Mouse (Mus musculus): ENCODE measurements around the gene Pbx1.

Pbx1 gene

GRCm38 (mm10) chr1:168167781-168168180, 264.3 kb downstream of the Pbx1 start:
- DNase-seq (ENCODE audit: low spot score) = no peak

- no peak for DNase-seq (ENCODE audit: low spot score)
These were observed 265.2 kb downstream of the Pbx1 start for GRCm38 (mm10) chr1:168166841-168167240.

GRCm38 (mm10) chr1:168164945-168165344, 267.1 kb downstream of the Pbx1 start:
- no peak for DNase-seq (ENCODE audit: low spot score)

- DNase-seq (ENCODE audit: low spot score) = no peak
These were observed 268.4 kb downstream of the Pbx1 start for GRCm38 (mm10) chr1:168163521-168164233.

GRCm38 (mm10) chr1:168139138-168139682, 292.9 kb downstream of the Pbx1 start:
- DNase-seq (ENCODE audit: low spot score) = no peak

GRCm38 (mm10) chr1:168138669-168139068, 293.4 kb downstream of the Pbx1 start:
- no peak for DNase-seq (ENCODE audit: low spot score)

- DNase-seq (ENCODE audit: low spot score) = no peak
These were observed 294.2 kb downstream of the Pbx1 start for GRCm38 (mm10) chr1:168137890-168138289.

GRCm38 (mm10) chr1:168135545-168135944, 296.5 kb downstream of the Pbx1 start:
- DNase-seq (ENCODE audit: low spot score) = no peak

- no peak for DNase-seq (ENCODE audit: low spot score)
These were observed 298.4 kb downstream of the Pbx1 start for GRCm38 (mm10) chr1:168133696-168134095.

- DNase-seq (ENCODE audit: low spot score) = no peak
These were observed 304.1 kb downstream of the Pbx1 start for GRCm38 (mm10) chr1:168128004-168128403.

GRCm38 (mm10) chr1:168124643-168125490, 307.2 kb downstream of the Pbx1 start:
- no peak for DNase-seq (ENCODE audit: low spot score)

- no peak for DNase-seq (ENCODE audit: low spot score)
These were observed 314.0 kb downstream of the Pbx1 start for GRCm38 (mm10) chr1:168118077-168118476.

- no peak for DNase-seq (ENCODE audit: low spot score)
These were observed 314.7 kb downstream of the Pbx1 start for GRCm38 (mm10) chr1:168117367-168117766.

- DNase-seq (ENCODE audit: low spot score) = no peak
These were observed 322.3 kb downstream of the Pbx1 start for GRCm38 (mm10) chr1:168109797-168110196.

- no peak for DNase-seq (ENCODE audit: low spot score)
These were observed 328.2 kb downstream of the Pbx1 start for GRCm38 (mm10) chr1:168103821-168104220.

- DNase-seq (ENCODE audit: low spot score) = no peak
These were observed 330.6 kb downstream of the Pbx1 start for GRCm38 (mm10) chr1:168101514-168101913.

GRCm38 (mm10) chr1:168098806-168099205, 333.3 kb downstream of the Pbx1 start:
- DNase-seq (ENCODE audit: low spot score) = no peak

GRCm38 (mm10) chr1:168094671-168095070, 337.4 kb downstream of the Pbx1 start:
- no peak for DNase-seq (ENCODE audit: low spot score)

- peak; percentile 37 for DNase-seq (ENCODE audit: low spot score)
These were observed 339.0 kb downstream of the Pbx1 start for GRCm38 (mm10) chr1:168093044-168093443.

- DNase-seq (ENCODE audit: low spot score) = no peak
These were observed 340.4 kb downstream of the Pbx1 start for GRCm38 (mm10) chr1:168091627-168092026.

- DNase-seq (ENCODE audit: low spot score) = no peak
These were observed 343.4 kb downstream of the Pbx1 start for GRCm38 (mm10) chr1:168088680-168089079.

- no peak for DNase-seq (ENCODE audit: low spot score)
These were observed 352.7 kb downstream of the Pbx1 start for GRCm38 (mm10) chr1:168079394-168079767.

All from retina, embryonic 14.5 days (tissue).